Comparison of ENCODE assay signal across 11 mouse cellular contexts in genomic region chr1:97657786-97658185, GRCm38 (mm10). TPM values are rescaled to one million over a fixed set of nuclear protein-coding genes. Genes with fewer than 3 reads are reported as not detected.
DNase-seq lines count a peak whose midpoint lies in the region; ATAC-seq and TF ChIP-seq lines count a peak whose summit lies in the region.
"Had no signal": no experiment of that assay in that cellular context is flagged by ENCODE, and none has a peak within 500 bp of the region (broad histone marks: within the 10 kb centered on the region; RNA-seq: fewer than 3 reads in every experiment).

No protein-coding gene starts in this region.

- H3K27ac ChIP-seq in forebrain, postnatal 0 days (ENCODE audit: low read depth, low read length), result no peak overlapping the region
- no peak overlapping the region for H3K27ac ChIP-seq in forebrain, embryonic 11.5 days (ENCODE audit: low read depth, low read length)
- no peak overlapping the region for H3K27ac ChIP-seq in midbrain, embryonic 10.5 days (replicated peaks)
- no peak overlapping the region for H3K27ac ChIP-seq in midbrain, embryonic 15.5 days
- peak overlapping the region; percentile 55; the same call in 1 of the 2 replicates for H3K27ac ChIP-seq in liver, embryonic 16.5 days (ENCODE audit: low read length)
- H3K27ac ChIP-seq: heart, adult 2 months had no signal

- no peak overlapping the region for H3K4me3 ChIP-seq in forebrain, postnatal 0 days (ENCODE audit: low read depth, low read length)
- H3K4me3 ChIP-seq in forebrain, embryonic 11.5 days (ENCODE audit: low read depth, low read length), result no peak overlapping the region
- H3K4me3 ChIP-seq in midbrain, embryonic 10.5 days, result peak overlapping the region; percentile 93; the same call in 1 of the 2 replicates
- H3K4me3 ChIP-seq in midbrain, embryonic 15.5 days, result no peak overlapping the region
- peak overlapping the region; percentile 42 for H3K4me3 ChIP-seq in liver, embryonic 16.5 days (ENCODE audit: low read depth, low read length)
- H3K4me3 ChIP-seq: heart, adult 2 months had no signal

- 56% methylated on average over 2 of the region's 2 CpGs for WGBS in forebrain, postnatal 0 days
- WGBS in forebrain, embryonic 11.5 days, result 82% methylated on average over 2 of the region's 2 CpGs
- 89% methylated on average over 2 of the region's 2 CpGs for WGBS in midbrain, embryonic 10.5 days
- WGBS in midbrain, embryonic 15.5 days, result 76% methylated on average over 2 of the region's 2 CpGs
- 86% methylated on average over 2 of the region's 2 CpGs for WGBS in liver, embryonic 16.5 days (ENCODE audit: insufficient replicate concordance)

- no peaks in the 10 kb centered on the region for H3K36me3 ChIP-seq in forebrain, postnatal 0 days (ENCODE audit: insufficient read depth)
- H3K36me3 ChIP-seq in forebrain, embryonic 11.5 days (ENCODE audit: control insufficient read depth, insufficient read depth, low read length), result no peaks in the 10 kb centered on the region
- peaks cover 8% of the 10 kb centered on the region; the same call in 1 of the 2 replicates for H3K36me3 ChIP-seq in midbrain, embryonic 10.5 days
- 0 out of 2 replicates have a peak, but pooled peaks cover 4% of the 10 kb centered on the region for H3K36me3 ChIP-seq in midbrain, embryonic 15.5 days (replicated peaks)
- H3K36me3 ChIP-seq in liver, embryonic 16.5 days (ENCODE audit: control insufficient read depth, insufficient read depth), result peaks cover 8% of the 10 kb centered on the region

- H3K9me3 ChIP-seq in forebrain, postnatal 0 days (ENCODE audit: low read length), result no peaks in the 10 kb centered on the region
- no peaks in the 10 kb centered on the region for H3K9me3 ChIP-seq in forebrain, embryonic 11.5 days (ENCODE audit: control insufficient read depth, low read length)
- no peaks in the 10 kb centered on the region for H3K9me3 ChIP-seq in midbrain, embryonic 10.5 days (replicated peaks)
- H3K9me3 ChIP-seq in midbrain, embryonic 15.5 days, result no peaks in the 10 kb centered on the region
- no peaks in the 10 kb centered on the region for H3K9me3 ChIP-seq in liver, embryonic 16.5 days (replicated peaks; ENCODE audit: control insufficient read depth, low read length)

- DNase-seq in forebrain, postnatal 0 days, result no peak
- no peak for DNase-seq in forebrain, embryonic 11.5 days (ENCODE audit: low spot score)
- DNase-seq in midbrain, embryonic 10.5 days (ENCODE audit: low spot score), result peak; percentile 9
- DNase-seq in skeletal muscle tissue, adult 2 months (ENCODE audit: low read depth, low spot score), result peak; percentile 84
- no peak for DNase-seq in adipocyte (ENCODE audit: low spot score)
- no peak for DNase-seq in T-cell, adult 2 months (ENCODE audit: low spot score)
- DNase-seq: heart, adult 2 months; right cerebral cortex, postnatal 14 days had no signal

- no peak for ATAC-seq in forebrain, postnatal 0 days
- ATAC-seq in forebrain, embryonic 11.5 days (replicated peaks; ENCODE audit: low FRiP score), result no peak
- no peak for ATAC-seq in midbrain, embryonic 15.5 days (replicated peaks)
- no peak for ATAC-seq in liver, embryonic 16.5 days (ENCODE audit: low read depth)

- H3K4me2 ChIP-seq in forebrain, postnatal 0 days (ENCODE audit: low read depth), result peak overlapping the region; percentile 14; the same call in 1 of the 2 replicates
- H3K4me2 ChIP-seq in forebrain, embryonic 11.5 days (ENCODE audit: low read depth, low read length, severe bottlenecking), result no peak overlapping the region
- no peak overlapping the region; the same call in 1 of the 2 replicates for H3K4me2 ChIP-seq in midbrain, embryonic 15.5 days
- peak overlapping the region; percentile 90 for H3K4me2 ChIP-seq in liver, embryonic 16.5 days (ENCODE audit: low read depth, low read length)
- H3K4me2 ChIP-seq: lung, embryonic 14.5 days had no signal

- no peak overlapping the region for H3K9ac ChIP-seq in forebrain, postnatal 0 days
- H3K9ac ChIP-seq in forebrain, embryonic 11.5 days (ENCODE audit: low read length), result no peak overlapping the region
- no peak overlapping the region for H3K9ac ChIP-seq in midbrain, embryonic 15.5 days
- peak overlapping the region; percentile 50 for H3K9ac ChIP-seq in liver, embryonic 16.5 days (ENCODE audit: low read depth, low read length)
- H3K9ac ChIP-seq: lung, embryonic 14.5 days had no signal

- H3K27me3 ChIP-seq in forebrain, postnatal 0 days (ENCODE audit: insufficient read depth, low read length), result no peaks in the 10 kb centered on the region
- no peaks in the 10 kb centered on the region for H3K27me3 ChIP-seq in forebrain, embryonic 11.5 days (ENCODE audit: control insufficient read depth, insufficient read depth, low read length)
- peaks cover 4% of the 10 kb centered on the region for H3K27me3 ChIP-seq in midbrain, embryonic 10.5 days (ENCODE audit: low read depth, poor library complexity, severe bottlenecking)
- H3K27me3 ChIP-seq in midbrain, embryonic 15.5 days (replicated peaks), result no peaks in the 10 kb centered on the region
- no peaks in the 10 kb centered on the region for H3K27me3 ChIP-seq in liver, embryonic 16.5 days (ENCODE audit: control insufficient read depth, insufficient read depth, low read depth, low read length)

- no peak for TF ChIP-seq CTCF in forebrain, postnatal 0 days (IDR thresholded peaks at IDR 0.05; ENCODE audit: low read depth)

- peaks cover 23% of the 10 kb centered on the region for H3K4me1 ChIP-seq in forebrain, postnatal 0 days (ENCODE audit: insufficient read depth)
- peaks cover 6% of the 10 kb centered on the region; the same call in 1 of the 2 replicates for H3K4me1 ChIP-seq in forebrain, embryonic 11.5 days (replicated peaks; ENCODE audit: control insufficient read depth, insufficient read depth, low read length)
- peaks cover 64% of the 10 kb centered on the region for H3K4me1 ChIP-seq in midbrain, embryonic 10.5 days
- peaks cover 41% of the 10 kb centered on the region for H3K4me1 ChIP-seq in midbrain, embryonic 15.5 days
- peaks cover 35% of the 10 kb centered on the region for H3K4me1 ChIP-seq in liver, embryonic 16.5 days (ENCODE audit: control insufficient read depth, low read depth, low read length)

RNA-seq across cellular contexts. Expression of gene D1Ertd622e, which starts 4.1 kb away (rescaled TPM):
- total RNA-seq in forebrain, postnatal 0 days (2014; rRNA removed), result 30.1 and 48.7 TPM in 2 replicates
- polyA plus RNA-seq in forebrain, postnatal 0 days (2015; fragmentation: Nextera tagmentation; extraction: Ambion mirVana), result 59.2 and 60.0 TPM in 2 replicates
- polyA plus RNA-seq in forebrain, embryonic 11.5 days (2014; fragmentation: Nextera tagmentation; extraction: Ambion mirVana), result 46.2 and 46.8 TPM in 2 replicates
- 39.0 and 39.8 TPM in 2 replicates for polyA plus RNA-seq in midbrain, embryonic 10.5 days (2016; fragmentation: Nextera tagmentation; extraction: Ambion mirVana)
- polyA plus RNA-seq in midbrain, embryonic 15.5 days (2015; fragmentation: Nextera tagmentation; extraction: Ambion mirVana), result 57.8 and 65.8 TPM in 2 replicates
- polyA plus RNA-seq in liver, embryonic 16.5 days (2015; fragmentation: Nextera tagmentation; extraction: Ambion mirVana), result 43.7 and 51.3 TPM in 2 replicates

Comparison
In these comparisons a context has a peak if more than half of its experiments do, and no peak if none do; other contexts are left out.
1. H3K4me2 ChIP-seq: peak in forebrain, postnatal 0 days (single experiment) and liver, embryonic 16.5 days (single experiment); none in forebrain, embryonic 11.5 days (single experiment) and midbrain, embryonic 15.5 days (single experiment).
2. H3K4me3 ChIP-seq: peak in midbrain, embryonic 10.5 days (single experiment) and liver, embryonic 16.5 days (single experiment); none in forebrain, postnatal 0 days (single experiment), forebrain, embryonic 11.5 days (single experiment) and midbrain, embryonic 15.5 days (single experiment).
3. DNase-seq: peak in midbrain, embryonic 10.5 days (single experiment) and skeletal muscle tissue, adult 2 months (single experiment); none in forebrain, postnatal 0 days (single experiment), forebrain, embryonic 11.5 days (single experiment), adipocyte (single experiment) and T-cell, adult 2 months (single experiment).